Mouse (Mus musculus) liver, adult 2 months (tissue): ENCODE data around the gene Grap.

Source experiments
- CTCF ChIP-seq: fragments of 200-500 bp; IDR thresholded peaks from 2 replicates; pipeline ENCODE4 v1.5.1; 2011; ENCODE audit warnings: low read depth, low read length, control low read depth
- POLR2A ChIP-seq: fragments of 200-500 bp; IDR thresholded peaks from 2 replicates; pipeline ENCODE4 v1.6.1; 2011; ENCODE audit warnings: low read length, control low read depth; ENCODE audit not compliant: insufficient read depth; ENCODE audit errors: extremely low read depth

- TF ChIP-seq POLR2A (no peak), CTCF (no peak)
Measured at GRCm38 (mm10) chr11:61685119-61685725, 32.2 kb downstream of the Grap start.
